Mouse (Mus musculus) left cerebral cortex, postnatal 25 days (tissue): ENCODE measurements at regions not wholly inside any gene's neighbourhood (a gene's known extent, or its start where the extent isn't known, plus 50 kb on each side); places are given as distances from the start of the nearest gene placed in this dataset.
A peak's percentile ranks its signal among the peaks of the same experiment; 100 is the strongest.

ENCODE experiments used
- DNase-seq, 2 experiments: peaks; one replicate each; pipeline ENCODE4 v3.0.0; 2022; ENCODE audit warnings: low spot score in 2 of 2, mixed read lengths in 1 of 2
- intact Hi-C: fragments of 180-260 bp; cut with DNase I; formaldehyde crosslinking; loops from one replicate; pipeline ENCODE4 v1.15.1; 2025

DNA sequence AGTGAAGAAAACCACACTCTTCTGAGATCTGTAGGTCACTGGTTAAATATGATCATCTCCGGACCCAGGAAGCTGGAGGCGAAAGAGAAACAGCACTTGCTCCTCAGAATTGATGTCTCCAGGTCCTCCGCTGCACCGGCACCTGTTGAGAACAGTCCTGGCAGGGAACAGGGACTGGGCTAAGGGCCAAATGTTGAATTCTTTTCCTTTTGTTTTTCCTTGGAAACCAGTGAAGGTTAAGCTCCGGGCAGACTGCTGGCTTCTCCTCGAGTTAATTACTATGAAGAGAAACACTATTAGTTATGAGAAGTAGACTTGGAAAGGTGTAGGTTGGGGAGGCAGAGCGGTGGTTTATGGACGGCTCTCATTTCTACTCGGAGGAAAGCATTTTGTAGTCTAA lies 242.7 kb downstream of the Rngtt start:
- no peak for DNase-seq
- intact Hi-C loops: no loop called here

DNA sequence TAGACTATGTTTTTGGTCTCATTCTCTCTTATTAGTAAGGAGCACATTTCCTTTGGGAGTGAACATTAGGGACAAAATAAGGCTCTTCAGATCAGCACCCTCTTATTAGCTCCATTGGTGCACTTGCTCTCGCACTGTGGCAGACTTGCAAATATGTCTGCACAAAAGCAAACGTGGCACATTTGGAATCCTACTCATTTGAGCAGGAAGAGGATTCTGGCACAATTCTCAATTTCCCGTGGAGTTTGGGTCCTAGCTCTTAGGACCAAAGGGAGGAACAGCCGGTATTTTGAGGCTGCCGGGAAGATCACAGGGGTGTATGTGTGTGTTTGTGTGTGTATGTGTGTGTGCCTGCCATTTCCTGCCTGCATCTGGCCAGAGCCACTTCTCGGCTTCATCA lies 244.5 kb downstream of the Rngtt start:
- no peak for DNase-seq
- intact Hi-C loops: no loop called here

DNA sequence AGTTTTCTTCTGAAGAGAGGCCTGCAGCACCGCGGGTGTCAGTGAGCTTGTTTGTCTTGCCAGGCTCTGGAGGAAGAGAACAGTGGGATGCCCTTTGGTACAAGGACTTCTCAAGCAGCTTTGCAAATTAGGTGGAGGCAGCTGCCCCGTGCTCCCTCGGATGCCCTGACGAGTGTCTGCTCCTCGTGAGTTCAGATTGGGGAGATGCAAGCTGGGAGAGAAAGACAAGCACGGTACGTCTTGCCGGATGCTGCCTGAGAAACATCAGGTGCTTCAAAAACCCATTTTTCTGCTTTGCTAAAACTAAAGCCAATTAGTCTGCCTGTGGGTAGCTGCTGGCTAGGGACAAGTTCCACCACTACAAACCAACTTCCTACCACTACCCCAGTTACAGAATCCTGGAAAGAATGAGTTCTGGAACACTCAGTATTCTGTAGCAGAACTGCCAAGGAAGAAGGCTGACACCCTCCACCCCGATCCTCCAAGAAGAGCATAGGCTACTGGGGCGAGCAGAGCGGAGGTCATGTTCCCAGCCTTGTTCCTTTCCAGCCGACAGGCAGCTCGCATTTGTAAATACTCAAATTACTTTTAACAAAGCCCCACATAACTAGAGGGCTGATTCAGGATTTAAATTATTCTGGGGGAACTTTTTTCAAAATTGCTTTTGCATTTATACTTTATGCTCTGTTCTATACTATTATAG lies 245.3 kb downstream of the Rngtt start:
- DNase-seq: no peak
- intact Hi-C loops: no loop called here

DNA sequence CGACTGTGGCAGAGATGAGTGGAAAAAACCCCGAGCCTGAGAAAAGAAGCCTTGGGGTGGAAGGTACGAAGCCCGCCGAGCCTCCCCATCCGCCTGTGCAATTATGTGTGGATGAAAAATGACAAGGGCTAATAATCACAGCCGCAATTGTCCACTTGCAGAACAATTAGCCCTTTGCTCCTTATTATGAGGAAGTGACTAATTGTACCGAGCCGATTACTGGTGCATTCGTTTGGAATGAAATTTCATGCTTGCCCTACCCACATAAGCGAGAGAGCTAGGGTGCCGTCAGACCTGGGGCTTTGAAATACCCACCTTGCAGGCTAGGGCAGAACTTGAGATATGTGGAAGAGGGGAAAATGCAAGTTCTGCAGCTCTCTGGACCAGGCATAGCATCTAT lies 245.9 kb downstream of the Rngtt start:
- DNase-seq: no peak
- intact Hi-C loops: no loop called here

DNA sequence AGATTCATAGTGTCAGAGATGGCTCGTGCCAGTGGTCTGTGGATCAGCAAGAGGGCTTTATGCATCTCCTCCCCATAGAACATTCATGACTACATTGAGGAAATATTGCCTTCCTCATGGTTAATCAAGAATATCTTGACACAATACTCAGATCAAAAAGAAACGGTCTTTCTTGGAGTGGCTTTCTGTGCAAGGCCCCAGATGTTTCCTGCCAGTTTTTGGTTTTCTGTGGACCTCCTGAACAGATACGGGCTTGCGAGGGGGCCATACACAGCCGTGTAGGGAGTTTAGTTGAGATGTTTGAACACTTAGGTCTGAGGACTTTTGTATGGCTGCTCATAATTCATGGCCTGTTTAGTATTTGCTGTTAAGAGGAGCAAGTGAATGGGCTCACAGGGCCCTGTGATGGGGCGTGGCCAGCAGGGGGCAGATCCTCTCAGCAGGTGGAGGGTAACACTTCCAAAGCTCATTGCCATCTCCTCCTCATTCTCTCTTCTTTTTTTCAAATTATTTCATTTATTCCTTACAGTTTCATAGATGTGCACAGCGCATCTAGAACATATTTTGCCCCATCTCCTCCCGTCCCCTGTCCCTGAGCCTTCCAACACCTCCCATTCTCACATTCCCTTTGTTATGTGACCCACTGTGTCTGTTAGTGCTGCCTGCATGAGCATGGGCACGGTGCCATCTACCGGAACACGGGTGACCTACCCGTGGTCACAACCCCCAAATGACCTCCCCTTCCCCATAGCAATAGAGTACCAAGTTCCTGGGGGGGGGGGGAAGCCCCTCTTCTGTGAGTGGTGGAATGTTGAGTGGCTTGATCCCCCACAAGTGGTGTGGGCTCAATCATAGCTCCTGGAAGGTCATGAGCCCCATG lies 246.8 kb downstream of the Rngtt start:
- no peak for DNase-seq
- intact Hi-C loops: no loop called here

DNA sequence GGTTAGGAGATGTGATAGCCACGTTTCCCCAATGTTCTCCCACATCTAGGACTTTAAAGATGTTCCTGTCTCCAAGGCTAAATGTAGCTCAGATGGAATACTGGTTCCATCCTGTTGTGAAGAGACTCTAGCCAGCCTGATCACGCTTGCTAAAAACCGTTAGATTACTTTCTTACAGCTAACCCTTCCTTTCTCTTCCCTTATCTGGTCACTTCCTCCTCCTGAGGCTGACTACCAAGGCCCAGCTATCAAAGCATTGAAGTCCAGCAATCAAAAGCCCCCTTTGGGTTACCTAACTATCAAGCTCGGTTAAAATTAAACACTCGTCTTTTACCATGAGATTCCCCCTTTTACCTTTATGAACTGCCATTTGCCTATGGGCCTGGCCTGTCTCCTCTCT lies 260.2 kb downstream of the Rngtt start:
- DNase-seq: no peak
- intact Hi-C loops: no loop called here

DNA sequence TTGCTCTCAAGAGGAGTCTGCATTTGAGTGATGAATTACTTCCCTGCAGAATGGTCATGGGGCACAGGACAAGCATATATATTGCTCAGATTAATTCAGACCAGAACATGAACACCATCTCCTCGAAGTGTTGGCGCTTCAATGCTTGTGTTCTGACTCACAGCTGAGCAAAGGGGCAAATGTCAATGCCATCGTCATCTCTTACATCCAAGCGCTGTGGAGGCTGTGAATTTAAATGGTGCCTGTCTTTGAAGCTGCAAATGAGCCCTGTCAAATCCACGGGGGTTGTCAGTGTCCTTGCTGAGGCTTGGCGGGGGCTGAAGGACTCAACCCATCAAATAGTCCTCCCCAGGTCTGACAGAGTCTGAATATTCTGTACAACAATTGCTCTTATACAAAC lies 261.2 kb downstream of the Rngtt start:
- no peak for DNase-seq
- intact Hi-C loops: no loop called here

DNA sequence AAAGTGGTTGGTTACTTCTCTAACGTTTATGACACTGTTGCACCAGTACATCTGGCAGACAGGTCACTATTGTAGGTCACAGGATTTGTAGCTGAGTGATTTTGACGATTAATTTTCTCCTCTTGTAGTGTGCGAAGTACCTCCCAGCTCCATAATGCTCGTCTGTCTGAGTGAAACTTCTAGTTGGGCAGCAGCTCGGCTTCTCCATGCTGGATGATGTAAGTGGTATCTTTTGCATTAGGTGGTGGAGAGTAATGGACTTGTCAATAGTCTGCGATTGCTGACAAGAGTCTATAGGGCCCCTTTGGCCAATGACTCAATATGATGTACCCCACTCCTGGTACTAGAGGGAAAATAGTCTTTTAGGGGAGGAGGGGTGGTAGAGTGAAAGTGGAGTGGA lies 267.5 kb downstream of the Rngtt start:
- intact Hi-C loops: no loop called here
- no peak for DNase-seq

DNA sequence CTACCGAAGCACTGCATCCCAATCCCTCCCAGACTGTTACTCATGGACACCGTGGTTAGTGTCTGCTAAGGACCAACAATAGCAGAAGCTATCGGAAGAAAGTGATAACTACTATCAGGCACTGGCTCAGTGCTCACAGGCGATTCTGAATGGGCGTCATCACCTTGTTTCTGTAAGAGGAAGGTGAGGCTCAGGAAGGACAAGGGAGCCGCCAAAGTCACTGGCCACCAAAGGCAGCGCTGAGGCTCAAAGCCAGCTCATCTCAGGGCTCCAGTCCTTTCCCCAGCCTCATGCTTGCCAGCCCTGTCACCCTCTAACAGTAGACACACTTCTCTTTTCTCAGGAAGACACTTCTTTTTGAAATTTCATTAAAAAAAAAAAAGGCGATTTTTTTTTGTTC lies 270.4 kb downstream of the Rngtt start:
- DNase-seq: no peak
- intact Hi-C loops: no loop called here

DNA sequence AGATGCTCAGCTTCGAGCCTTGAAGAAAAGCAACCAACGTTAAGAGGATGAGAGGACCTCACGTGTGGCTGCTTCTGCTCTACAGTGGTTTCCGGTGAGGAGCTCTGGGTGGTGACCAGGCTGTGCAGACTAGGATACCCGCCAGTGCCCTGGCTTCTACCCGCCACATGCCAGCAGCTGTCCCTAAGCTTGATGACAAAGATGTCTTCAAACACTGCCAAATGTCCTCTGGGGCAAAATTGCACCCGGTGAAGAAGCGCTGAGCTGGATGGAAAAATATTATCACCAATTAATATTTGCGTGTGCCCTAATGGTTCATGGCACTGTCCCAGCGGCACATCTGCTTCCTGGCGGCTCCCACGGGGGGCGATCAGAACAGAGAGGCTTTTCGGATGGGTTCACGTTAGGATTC lies 271.1 kb downstream of the Rngtt start:
- intact Hi-C loops: no loop called here
- DNase-seq: no peak

DNA sequence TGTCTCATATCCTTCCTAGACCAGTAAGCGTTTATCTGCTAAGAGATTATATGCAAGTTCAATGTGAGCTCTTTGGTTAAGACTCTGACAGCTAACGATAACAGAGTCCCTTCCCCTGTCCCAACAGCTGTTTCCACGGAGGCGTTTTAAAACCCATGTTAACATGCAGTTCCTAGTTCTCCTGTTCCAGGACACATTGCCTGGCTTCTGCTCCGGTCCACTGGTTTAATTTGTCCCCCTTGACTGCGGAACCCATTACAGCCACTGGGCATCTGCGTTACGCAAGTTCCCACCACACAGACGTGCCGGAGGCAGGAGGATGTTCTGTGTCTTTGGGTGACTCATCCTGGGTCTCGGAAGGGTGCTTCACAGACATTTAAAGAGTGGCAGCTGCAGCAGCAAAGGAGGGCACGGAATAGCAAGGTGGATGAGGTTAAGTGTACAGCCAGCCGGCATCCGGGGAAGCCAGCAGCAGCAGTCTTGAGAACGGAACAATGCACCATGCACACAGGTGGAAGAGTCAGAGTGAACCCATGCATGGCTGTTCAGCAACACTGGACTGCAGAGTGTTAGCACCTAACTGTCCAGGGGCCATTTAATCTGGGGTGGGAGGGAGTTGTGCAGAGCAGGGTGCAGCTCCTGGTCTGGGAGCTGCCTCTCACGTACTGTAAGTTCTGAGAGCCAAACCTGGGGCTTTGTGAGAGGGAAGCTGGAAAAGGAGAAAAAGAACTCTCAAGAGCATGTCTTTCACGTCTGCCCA lies 271.8 kb downstream of the Rngtt start:
- intact Hi-C loops: no loop called here

DNA sequence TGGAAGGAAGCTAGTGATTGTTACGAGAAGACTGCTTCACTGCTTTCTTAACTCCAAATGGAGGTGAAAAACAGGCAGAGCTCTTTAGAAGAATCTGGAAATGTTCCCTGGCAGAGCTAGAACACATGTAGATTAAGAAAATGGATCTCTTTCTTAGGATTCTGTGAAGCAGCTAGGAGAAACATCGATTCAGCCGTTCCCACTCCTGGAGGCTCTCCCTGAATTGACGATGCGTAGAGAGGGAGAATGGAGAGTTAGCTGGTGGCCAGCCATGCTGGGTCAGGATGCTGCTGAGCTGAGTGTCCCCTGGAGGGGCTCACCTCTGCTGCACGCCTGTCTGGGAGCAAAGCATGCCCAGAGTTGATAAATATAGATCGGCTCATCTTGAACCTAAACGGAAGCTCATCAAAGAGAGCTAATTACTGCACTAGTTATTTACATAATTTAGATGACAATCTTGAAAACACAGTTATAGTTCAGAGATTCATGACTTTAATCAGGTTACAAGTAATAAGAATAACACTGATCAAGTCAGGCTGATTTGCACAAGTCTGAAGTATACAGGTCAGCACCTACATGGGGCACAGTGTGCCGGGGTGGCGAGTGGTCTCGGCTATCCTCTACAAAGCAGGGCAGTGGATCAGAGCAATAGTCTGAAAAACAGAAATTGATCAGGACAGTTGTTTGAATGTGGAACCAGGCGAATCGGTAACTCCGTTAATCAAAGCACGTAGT lies 273.0 kb downstream of the Rngtt start:
- intact Hi-C loops: no loop called here
- DNase-seq: peak in 1 of 2 experiments; percentile 24

More for the DNA sequence above, 271.8 kb downstream of the Rngtt start:
- DNase-seq: no peak

DNA sequence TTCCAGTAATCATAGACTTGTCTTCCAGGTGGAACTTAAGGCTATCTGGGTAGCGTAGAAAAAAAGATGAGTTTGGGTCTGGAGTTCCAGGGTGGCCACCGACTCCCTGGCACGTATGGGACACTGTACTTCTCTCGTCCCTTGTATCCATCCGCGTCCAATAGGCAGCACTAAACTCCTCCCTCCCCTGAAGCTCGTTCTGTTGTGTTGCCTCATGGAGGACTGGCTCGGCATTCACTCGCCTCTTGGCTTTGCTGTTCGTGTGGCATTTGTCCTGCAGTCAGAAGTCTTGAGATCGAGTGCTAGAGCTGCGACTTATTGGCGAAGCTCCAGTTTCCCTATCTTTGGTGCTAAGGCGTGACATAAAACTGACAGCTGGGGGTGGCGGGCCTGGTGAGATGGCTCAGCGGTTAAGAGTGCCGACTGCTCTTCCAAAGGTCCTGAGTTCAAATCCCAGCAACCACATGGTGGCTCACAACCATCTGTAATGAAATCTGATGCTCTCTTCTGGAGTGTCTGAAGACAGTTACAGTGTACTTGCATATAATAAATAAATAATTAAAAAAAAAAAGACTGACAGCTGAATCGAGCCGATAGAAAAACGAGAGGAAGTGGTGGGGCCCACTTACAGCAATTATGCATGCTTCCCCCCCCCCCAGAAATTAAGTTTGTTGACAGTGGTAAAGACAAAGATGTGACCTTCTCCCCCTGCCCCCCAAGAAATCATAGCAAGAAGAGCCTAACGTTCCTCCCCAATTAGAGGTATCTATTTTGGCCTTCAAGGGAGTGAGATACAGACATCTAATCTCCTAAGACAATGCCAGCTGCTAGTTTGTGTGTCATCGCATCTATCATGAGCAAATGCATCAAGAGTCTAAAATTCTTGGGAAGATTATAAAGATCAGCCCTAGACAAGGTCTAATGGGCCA lies 274.1 kb downstream of the Rngtt start:
- intact Hi-C loops: no loop called here
- DNase-seq: no peak

DNA sequence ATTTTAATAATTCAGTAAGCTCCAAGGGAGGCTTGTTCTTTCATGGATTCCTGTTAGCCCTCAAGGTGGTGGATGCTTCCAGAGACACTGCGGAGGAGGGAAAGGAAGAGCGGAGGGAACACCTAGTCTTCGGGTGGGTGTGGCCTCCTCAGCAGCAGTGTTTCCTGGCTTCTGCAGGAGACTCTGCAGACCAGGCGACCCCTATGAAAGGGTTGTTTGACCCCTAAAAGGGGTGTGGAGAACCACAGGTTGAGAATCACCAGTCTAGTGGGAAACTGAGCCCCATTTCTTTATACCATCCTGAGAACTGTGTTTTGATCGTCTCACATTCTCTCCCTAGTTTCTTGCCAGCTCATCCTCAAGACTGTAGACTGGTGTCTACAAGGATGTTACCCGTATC lies 275.7 kb downstream of the Rngtt start:
- no peak for DNase-seq
- intact Hi-C loops: loop anchor here (5.0 kb wide), 2 partner anchors 59 to 336 kb away; partner anchors contain the start of gene Cnr1

DNA sequence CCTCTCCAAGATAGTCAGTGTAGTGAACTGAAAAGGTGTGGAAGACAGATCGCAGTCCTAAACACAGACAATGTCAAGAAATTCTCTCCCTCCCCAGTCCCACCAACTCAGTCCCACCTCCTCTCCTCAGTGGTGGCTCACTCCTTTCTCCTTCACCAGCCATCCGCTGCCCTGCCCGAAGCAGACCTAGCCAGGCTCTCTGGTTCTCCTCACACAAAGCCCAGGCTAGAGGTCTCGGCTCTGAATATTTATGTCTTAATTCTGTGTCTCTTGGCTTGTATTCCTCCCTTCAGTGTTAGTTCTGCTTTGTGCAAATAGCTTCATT lies 276.1 kb downstream of the Rngtt start:
- intact Hi-C loops: loop anchor here (5.0 kb wide), 2 partner anchors 59 to 336 kb away; partner anchors contain the start of gene Cnr1
- DNase-seq: no peak

DNA sequence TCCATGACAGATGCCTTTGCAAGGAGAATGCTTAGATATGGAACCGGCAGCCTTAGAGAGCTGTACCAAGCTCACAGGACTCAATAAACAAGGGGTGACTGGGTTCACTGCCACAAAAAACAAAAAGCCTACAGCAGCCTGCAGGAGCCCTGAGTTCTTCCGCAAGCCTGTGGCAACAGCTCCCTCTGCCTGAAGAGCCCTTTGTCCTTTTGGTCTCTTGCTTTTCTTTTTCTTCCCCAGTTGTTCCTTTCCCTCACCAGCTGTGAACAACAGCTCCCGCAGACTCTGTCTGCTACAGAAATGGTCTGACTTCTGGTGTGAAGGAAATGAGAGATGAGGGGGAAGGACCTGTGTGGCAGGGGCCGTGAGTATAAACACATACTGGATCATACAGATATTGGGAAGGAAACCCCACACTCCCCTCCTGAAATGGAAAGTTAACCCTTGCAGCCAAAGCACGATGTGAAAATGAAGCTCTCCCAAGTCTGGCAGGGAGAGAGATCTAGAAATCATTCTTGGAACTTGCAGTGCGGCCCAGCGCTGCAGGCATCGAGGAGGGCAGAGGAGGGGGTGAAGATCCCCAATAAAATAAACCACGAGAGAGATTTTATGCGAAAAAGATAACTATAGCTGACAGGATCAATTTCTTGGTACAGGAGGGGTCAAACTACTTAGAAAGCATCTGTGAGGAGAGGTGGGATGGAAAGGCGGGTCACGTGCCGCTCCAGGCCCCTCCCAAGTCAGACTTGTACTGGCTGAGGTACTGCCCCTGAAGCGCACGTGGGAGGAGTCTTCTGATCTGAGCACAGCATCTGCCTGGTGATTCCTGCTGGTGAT lies 276.7 kb downstream of the Rngtt start:
- intact Hi-C loops: loop anchor here (5.0 kb wide), 2 partner anchors 60 to 335 kb away; partner anchors contain the start of gene Cnr1

DNA sequence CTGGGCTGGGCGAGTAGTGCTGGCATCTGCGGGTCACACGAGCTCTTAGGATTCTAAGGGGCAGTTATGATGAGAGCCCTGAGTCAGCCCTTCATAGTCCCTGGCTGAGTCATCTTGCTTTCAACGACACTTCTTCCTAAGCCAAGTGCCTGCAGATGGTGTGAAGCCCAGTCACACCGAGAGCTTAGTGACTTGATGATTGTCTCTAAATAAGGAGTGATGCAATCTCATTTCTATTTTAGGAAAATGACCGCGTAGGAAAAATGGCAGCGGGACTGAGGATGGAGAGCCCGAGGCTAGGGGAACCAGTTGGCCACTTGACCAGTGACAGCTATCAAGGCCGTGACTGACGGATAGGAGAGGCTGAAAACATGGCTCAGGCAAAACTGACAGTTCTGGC lies 277.6 kb downstream of the Rngtt start:
- peak in 1 of 2 experiments; percentile 72 for DNase-seq
- intact Hi-C loops: loop anchor here (5.0 kb wide), 2 partner anchors 60 to 335 kb away; partner anchors contain the start of gene Cnr1

More for the DNA sequence above, 276.7 kb downstream of the Rngtt start:
- peak; percentile 39 to 44 for DNase-seq

DNA sequence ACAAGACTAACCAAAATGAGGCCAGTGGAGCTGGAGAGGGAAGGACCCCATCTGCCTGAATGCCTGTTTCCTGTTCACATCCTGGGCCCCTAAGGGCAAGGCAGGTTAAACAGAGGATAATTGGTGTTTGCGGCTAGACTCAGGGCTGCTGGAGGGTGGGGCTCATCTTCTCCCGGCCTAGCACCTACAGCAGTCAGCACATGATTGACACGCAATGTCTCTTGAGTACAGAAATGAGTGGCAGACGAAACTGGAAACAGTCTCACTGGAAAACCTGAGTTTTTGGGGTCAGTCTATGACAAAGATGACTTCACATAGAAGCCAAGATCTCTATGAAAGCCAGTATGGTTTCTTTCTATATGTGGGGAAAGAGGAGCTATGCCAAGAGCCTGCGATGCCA lies 278.0 kb downstream of the Rngtt start:
- intact Hi-C loops: loop anchor here (5.0 kb wide), 2 partner anchors 61 to 334 kb away; partner anchors contain the start of gene Cnr1
- no peak for DNase-seq
